Mouse (Mus musculus) testis, adult 2 months (tissue): ENCODE measurements around the gene Lrwd1.

ENCODE experiments used
- CTCF ChIP-seq: fragments of 200-500 bp; IDR thresholded peaks from 2 replicates; pipeline ENCODE4 v1.5.1; 2012; ENCODE audit warnings: low read depth, mild to moderate bottlenecking, inconsistent platforms, low read length, moderate library complexity; ENCODE audit not compliant: control insufficient read depth, insufficient read depth, insufficient replicate concordance
- POLR2A ChIP-seq: fragments of 200-500 bp; IDR thresholded peaks from 2 replicates; pipeline ENCODE4 v1.6.1; 2012; ENCODE audit warnings: low read depth, mild to moderate bottlenecking, inconsistent platforms, low read length, moderate library complexity; ENCODE audit not compliant: control insufficient read depth

- TF ChIP-seq CTCF = peak; percentile 55; the same call in 1 of the 2 replicates
- no peak for TF ChIP-seq POLR2A
Observed at GRCm38 (mm10) chr5:136168071-136168470, 32.2 kb upstream of the Lrwd1 start.
